Mouse (Mus musculus) neutrophil, adult 59 days (primary cell): ENCODE data around the gene Adgrb2. TPM values are rescaled to one million over a fixed set of nuclear protein-coding genes. Genes with fewer than 3 reads are reported as not detected.

Experiments used
- total RNA-seq, 2 experiments: library from RNA; stranded (reverse); gene quantifications; 1 replicate in 1 of 2; 2 replicates in 1 of 2; pipeline ENCODE4 v1.2.4; 2023

Gene Adgrb2
- total RNA-seq: not detected

GRCm38 (mm10) chr4:129984421-129985061, at the start of gene Adgrb2:
Gene Adgrb2, plus strand, starts transcription at chr4:129984870.

DNA sequence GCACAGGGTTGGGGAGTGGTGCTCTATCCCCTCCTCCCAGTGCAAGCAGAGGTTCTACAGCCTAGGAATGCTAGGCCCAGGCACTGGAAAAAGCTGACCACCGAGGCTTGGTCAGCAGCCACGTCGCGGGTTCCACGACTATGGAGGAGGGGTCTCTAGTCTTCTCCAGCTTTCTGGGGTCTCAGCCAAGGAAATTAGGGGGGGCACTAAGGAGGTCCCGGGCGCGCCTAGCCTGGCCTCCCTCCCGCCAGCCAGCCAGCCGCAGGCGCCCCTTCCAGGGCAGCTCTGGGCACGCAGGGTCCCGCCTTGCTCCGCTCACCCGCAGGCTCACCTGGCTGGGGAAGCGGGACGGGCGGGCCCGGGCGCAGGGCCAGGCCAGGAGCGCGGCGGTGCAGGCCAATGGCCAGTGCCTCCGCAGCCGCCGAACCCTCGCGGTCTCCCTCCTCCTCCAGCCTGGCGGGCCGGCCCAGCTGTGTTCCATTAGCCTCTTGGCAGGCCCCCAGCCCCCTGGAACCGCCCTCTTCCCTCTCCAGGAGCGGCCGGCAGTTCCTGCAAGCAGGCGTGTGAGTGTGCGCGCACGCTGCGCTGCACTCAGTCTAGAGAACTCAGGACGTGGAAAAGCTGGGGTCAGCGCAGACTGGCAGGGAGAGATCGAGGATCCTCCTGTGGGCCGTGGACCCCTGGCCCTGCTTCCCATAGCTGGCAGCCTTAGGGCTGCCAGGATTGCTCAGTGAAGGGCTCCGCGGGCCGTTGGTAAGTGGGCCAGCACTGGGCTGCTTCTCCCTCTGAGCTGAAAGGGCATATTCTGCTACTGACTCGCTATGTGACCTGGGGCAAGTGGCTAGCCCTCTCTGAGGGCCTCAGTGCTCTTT, 62.9 kb downstream of the Adgrb2 start, which contains the start of gene Col16a1:
TSS of gene Col16a1 (plus strand) at position 510 of the 872 bp plus-strand sequence.

Other genes with a start within 250 kb of the Adgrb2 start
- gene Khdrbs1, start 242.6 kb upstream of the Adgrb2 start, total RNA-seq: 10 to 100 TPM; 67.3 to 81.5 TPM
- gene Ptp4a2, start 173.7 kb upstream of the Adgrb2 start, total RNA-seq: 100 to 1,000 TPM; 147 to 187 TPM
- under 1 TPM; 0.24 TPM for gene Spocd1, start 55.6 kb upstream of the Adgrb2 start, total RNA-seq
- under 1 TPM in 1 of 2 experiments, not detected in 1; 0.09 TPM for gene Col16a1, start 63.0 kb downstream of the Adgrb2 start, total RNA-seq
- gene Pef1, start 117.7 kb downstream of the Adgrb2 start, total RNA-seq: 10 to 100 TPM; 60.1 to 65.8 TPM
- under 1 TPM in 1 of 2 experiments, not detected in 1; 0.29 TPM for gene Hcrtr1, start 154.5 kb downstream of the Adgrb2 start, total RNA-seq
- 10 to 100 TPM; 66.2 to 75.3 TPM for gene Tinagl1, start 190.3 kb downstream of the Adgrb2 start, total RNA-seq
- not detected for gene Gm853, start 237.5 kb downstream of the Adgrb2 start, total RNA-seq